Mouse (Mus musculus) hindbrain, embryonic 10.5 days (tissue): ENCODE results near the gene Cd84. TPM values are rescaled to one million over a fixed set of nuclear protein-coding genes. Genes with fewer than 3 reads are reported as not detected.

ENCODE experiments used
- DNase-seq: peaks from one replicate; pipeline ENCODE4 v3.0.0-alpha.2; 2017; ENCODE audit warnings: low spot score
- H3K27ac ChIP-seq: fragments of 300-500 bp; sonication (generic); 2 replicates; pipeline ENCODE4 v1.5.1; 2016; ENCODE audit warnings: mild to moderate bottlenecking, moderate library complexity
- H3K27me3 ChIP-seq: fragments of 300-500 bp; sonication (generic); 2 replicates; pipeline ENCODE4 v1.6.1; 2016; ENCODE audit warnings: mild to moderate bottlenecking; ENCODE audit not compliant: poor library complexity, insufficient read depth, severe bottlenecking
- H3K36me3 ChIP-seq: fragments of 300-500 bp; sonication (generic); 2 replicates; pipeline ENCODE4 v1.6.1; 2016; ENCODE audit warnings: mild to moderate bottlenecking, moderate library complexity
- H3K4me1 ChIP-seq: fragments of 300-500 bp; sonication (generic); replicated peaks from 2 replicates; pipeline ENCODE4 v1.6.1; 2016; ENCODE audit warnings: mild to moderate bottlenecking
- H3K4me3 ChIP-seq: fragments of 300-500 bp; sonication (generic); 2 replicates; pipeline ENCODE4 v1.5.1; 2016; ENCODE audit warnings: mild to moderate bottlenecking, moderate library complexity
- H3K9me3 ChIP-seq: fragments of 300-500 bp; sonication (generic); 2 replicates; pipeline ENCODE4 v1.6.1; 2016; ENCODE audit warnings: mild to moderate bottlenecking, moderate library complexity
- WGBS: fragments of 180-500 bp; shearing (Covaris S2); methylation state at CpG from one replicate; pipeline ENCODE4 v1.1.7; 2016; 5-methylcytosine and 5-hydroxymethylcytosine counted together
- polyA plus RNA-seq: library from polyadenylated mRNA; unstranded; fragments of >200 nt; fragmentation: Nextera tagmentation; extraction: Ambion mirVana; gene quantifications from 2 replicates; pipeline ENCODE4 v1.2.1, GENCODE M21; 2016

The Cd84 gene
- polyA plus RNA-seq, 1 experiment from 2014 or later = 0.56 TPM

GRCm38 (mm10) chr1:171919901-171920510 lies 80.5 kb downstream of the Cd84 start:
- Histone ChIP-seq H3K4me3 (no peak overlapping the region), H3K27me3 (no peaks in the 10 kb centered on the region), H3K27ac (no peak overlapping the region), H3K9me3 (no peaks in the 10 kb centered on the region), H3K4me1 (no peaks in the 10 kb centered on the region), H3K36me3 (no peaks in the 10 kb centered on the region)
- no peak for DNase-seq
- 87% methylated on average over 6 of the region's 6 CpGs for WGBS

- Histone ChIP-seq H3K4me3 (no peak overlapping the region), H3K36me3 (no peaks in the 10 kb centered on the region), H3K27ac (no peak overlapping the region), H3K9me3 (no peaks in the 10 kb centered on the region), H3K4me1 (no peaks in the 10 kb centered on the region), H3K27me3 (no peaks in the 10 kb centered on the region)
- 91% methylated on average over 9 of the region's 9 CpGs for WGBS
- no peak for DNase-seq
Measured at GRCm38 (mm10) chr1:171920989-171921621, 81.6 kb downstream of the Cd84 start.

- no peaks in the 10 kb centered on the region for H3K36me3 ChIP-seq
Measured at GRCm38 (mm10) chr1:171921641-171922040, 82.1 kb downstream of the Cd84 start.

GRCm38 (mm10) chr1:171922844-171923243 lies 83.3 kb downstream of the Cd84 start:
- no peak overlapping the region for H3K4me3 ChIP-seq
- DNase-seq = no peak
- H3K4me1 ChIP-seq = no peaks in the 10 kb centered on the region
- H3K9me3 ChIP-seq = no peaks in the 10 kb centered on the region
- 91% methylated on average over 5 of the region's 5 CpGs for WGBS
- no peaks in the 10 kb centered on the region for H3K27me3 ChIP-seq
- no peak overlapping the region for H3K27ac ChIP-seq
- H3K36me3 ChIP-seq = no peaks in the 10 kb centered on the region

More at GRCm38 (mm10) chr1:171921641-171922040, 82.1 kb downstream of the Cd84 start:
- Histone ChIP-seq H3K4me3 (no peak overlapping the region), H3K4me1 (no peaks in the 10 kb centered on the region), H3K9me3 (no peaks in the 10 kb centered on the region), H3K27me3 (no peaks in the 10 kb centered on the region), H3K27ac (no peak overlapping the region)
- WGBS = 68% methylated on average over 2 of the region's 2 CpGs
- DNase-seq = no peak

GRCm38 (mm10) chr1:171924900-171925299 lies 85.4 kb downstream of the Cd84 start:
- Histone ChIP-seq H3K27ac (no peak overlapping the region), H3K4me3 (no peak overlapping the region), H3K9me3 (no peaks in the 10 kb centered on the region), H3K36me3 (no peaks in the 10 kb centered on the region), H3K4me1 (no peaks in the 10 kb centered on the region), H3K27me3 (no peaks in the 10 kb centered on the region)
- 81% methylated on average over 3 of the region's 3 CpGs for WGBS
- no peak for DNase-seq

GRCm38 (mm10) chr1:171933851-171934250 lies 94.4 kb downstream of the Cd84 start:
- DNase-seq = no peak
- 78% methylated on average over 3 of the region's 3 CpGs for WGBS
- Histone ChIP-seq H3K4me1 (no peaks in the 10 kb centered on the region), H3K27me3 (no peaks in the 10 kb centered on the region), H3K27ac (no peak overlapping the region), H3K36me3 (no peaks in the 10 kb centered on the region), H3K9me3 (no peaks in the 10 kb centered on the region), H3K4me3 (no peak overlapping the region)

GRCm38 (mm10) chr1:171938952-171939948 lies 99.8 kb downstream of the Cd84 start:
- no peak overlapping the region for H3K27ac ChIP-seq
- DNase-seq = no peak
- no peaks in the 10 kb centered on the region for H3K27me3 ChIP-seq
- no peaks in the 10 kb centered on the region for H3K9me3 ChIP-seq
- 84% methylated on average over 14 of the region's 14 CpGs for WGBS
- no peaks in the 10 kb centered on the region for H3K36me3 ChIP-seq
- H3K4me3 ChIP-seq = no peak overlapping the region
- peaks cover 7% of the 10 kb centered on the region; the same call in 1 of the 2 replicates for H3K4me1 ChIP-seq

Other genes with a start within 250 kb of the Cd84 start
- 0.09 TPM in 1 of 2 replicates, not detected in the other for gene Ly9, start 232.3 kb upstream of the Cd84 start, polyA plus RNA-seq
- gene Slamf7, start 186.7 kb upstream of the Cd84 start, polyA plus RNA-seq = not detected in 2 replicates
- 0.30 and 0.46 TPM in 2 replicates for gene Cd48, start 157.7 kb upstream of the Cd84 start, polyA plus RNA-seq
- 0.14 and 0.29 TPM in 2 replicates for gene Slamf1, start 72.6 kb upstream of the Cd84 start, polyA plus RNA-seq
- gene Gm10521, start 56.0 kb downstream of the Cd84 start, polyA plus RNA-seq = not detected in 2 replicates
- 0.06 TPM in 1 of 2 replicates, not detected in the other for gene Slamf6, start 77.8 kb downstream of the Cd84 start, polyA plus RNA-seq
- gene Vangl2, start 188.7 kb downstream of the Cd84 start, polyA plus RNA-seq = 46.0 and 72.6 TPM in 2 replicates
- 9.9 and 16.3 TPM in 2 replicates for gene Nhlh1, start 217.9 kb downstream of the Cd84 start, polyA plus RNA-seq
- 173 and 187 TPM in 2 replicates for gene Copa, start 242.8 kb downstream of the Cd84 start, polyA plus RNA-seq
- gene Ncstn, start 243.1 kb downstream of the Cd84 start, polyA plus RNA-seq = 112 and 127 TPM in 2 replicates